Mouse (Mus musculus): ENCODE results near the gene Pard3b. TPM values are rescaled to one million over a fixed set of nuclear protein-coding genes. Genes with fewer than 3 reads are reported as not detected.

Pard3b gene
- total RNA-seq (2021) = 1 to 10 TPM; 4.6 TPM

GRCm38 (mm10) chr1:61638347-61639111, at the start of gene Pard3b:
Pard3b (plus strand) TSS chr1:61638824.
- intact Hi-C loops (cut with DNase I) = no loop called here
- peak in 1 of 2 experiments; percentile 77 for DNase-seq (ENCODE audit: extremely low spot score in 1 of 2, low spot score in 2 of 2)

GRCm38 (mm10) chr1:61616176-61616575, 22.4 kb upstream of the Pard3b start:
- intact Hi-C loops (cut with DNase I) = no loop called here
- no peak for DNase-seq (ENCODE audit: extremely low spot score in 1 of 2, low spot score in 2 of 2)

GRCm38 (mm10) chr1:61620651-61621050, 18.0 kb upstream of the Pard3b start:
- intact Hi-C loops (cut with DNase I) = no loop called here
- no peak for DNase-seq (ENCODE audit: extremely low spot score in 1 of 2, low spot score in 2 of 2)

- intact Hi-C loops (cut with DNase I) = loop anchor here (5.0 kb wide), 1 partner anchor 303 kb away; no protein-coding TSS in a partner anchor
- no peak for DNase-seq (ENCODE audit: extremely low spot score in 1 of 2, low spot score in 2 of 2)
Observed at GRCm38 (mm10) chr1:61629857-61630256, 8.8 kb upstream of the Pard3b start.

- intact Hi-C loops (cut with DNase I) = no loop called here
- DNase-seq (ENCODE audit: extremely low spot score in 1 of 2, low spot score in 2 of 2) = no peak
Observed at GRCm38 (mm10) chr1:61639114-61640093, 780 bp downstream of the Pard3b start.

GRCm38 (mm10) chr1:61641880-61642279, 3.3 kb downstream of the Pard3b start:
- intact Hi-C loops (cut with DNase I) = no loop called here
- no peak for DNase-seq (ENCODE audit: extremely low spot score in 1 of 2, low spot score in 2 of 2)

- intact Hi-C loops (cut with DNase I) = no loop called here
- DNase-seq (ENCODE audit: extremely low spot score in 1 of 2, low spot score in 2 of 2) = no peak
Observed at GRCm38 (mm10) chr1:61645062-61645461, 6.4 kb downstream of the Pard3b start.

GRCm38 (mm10) chr1:61649964-61650363, 11.3 kb downstream of the Pard3b start:
- DNase-seq (ENCODE audit: extremely low spot score in 1 of 2, low spot score in 2 of 2) = no peak
- intact Hi-C loops (cut with DNase I) = no loop called here

- no peak for DNase-seq (ENCODE audit: extremely low spot score in 1 of 2, low spot score in 2 of 2)
- intact Hi-C loops (cut with DNase I) = no loop called here
Observed at GRCm38 (mm10) chr1:61651454-61652271, 13.0 kb downstream of the Pard3b start.

GRCm38 (mm10) chr1:61657760-61658159, 19.1 kb downstream of the Pard3b start:
- DNase-seq (ENCODE audit: extremely low spot score in 1 of 2, low spot score in 2 of 2) = no peak
- intact Hi-C loops (cut with DNase I) = no loop called here

GRCm38 (mm10) chr1:61659931-61660330, 21.3 kb downstream of the Pard3b start:
- intact Hi-C loops (cut with DNase I) = no loop called here
- DNase-seq (ENCODE audit: extremely low spot score in 1 of 2, low spot score in 2 of 2) = no peak

- intact Hi-C loops (cut with DNase I) = no loop called here
- DNase-seq (ENCODE audit: extremely low spot score in 1 of 2, low spot score in 2 of 2) = no peak
Observed at GRCm38 (mm10) chr1:61685221-61685814, 46.7 kb downstream of the Pard3b start.

- DNase-seq (ENCODE audit: extremely low spot score in 1 of 2, low spot score in 2 of 2) = no peak
- intact Hi-C loops (cut with DNase I) = no loop called here
Observed at GRCm38 (mm10) chr1:61685921-61686320, 47.3 kb downstream of the Pard3b start.

GRCm38 (mm10) chr1:61688301-61688700, 49.7 kb downstream of the Pard3b start:
- intact Hi-C loops (cut with DNase I) = no loop called here
- no peak for DNase-seq (ENCODE audit: extremely low spot score in 1 of 2, low spot score in 2 of 2)

- DNase-seq (ENCODE audit: extremely low spot score in 1 of 2, low spot score in 2 of 2) = no peak
- intact Hi-C loops (cut with DNase I) = no loop called here
Observed at GRCm38 (mm10) chr1:61698462-61699218, 60.0 kb downstream of the Pard3b start.

GRCm38 (mm10) chr1:61709812-61710211, 71.2 kb downstream of the Pard3b start:
- intact Hi-C loops (cut with DNase I) = no loop called here

GRCm38 (mm10) chr1:61711523-61711922, 72.9 kb downstream of the Pard3b start:
- intact Hi-C loops (cut with DNase I) = no loop called here
- no peak for DNase-seq (ENCODE audit: extremely low spot score in 1 of 2, low spot score in 2 of 2)

More at GRCm38 (mm10) chr1:61709812-61710211, 71.2 kb downstream of the Pard3b start:
- no peak for DNase-seq (ENCODE audit: extremely low spot score in 1 of 2, low spot score in 2 of 2)

- no peak for DNase-seq (ENCODE audit: extremely low spot score in 1 of 2, low spot score in 2 of 2)
- intact Hi-C loops (cut with DNase I) = no loop called here
Observed at GRCm38 (mm10) chr1:61729654-61730053, 91.0 kb downstream of the Pard3b start.

Data from left cerebral cortex, postnatal 10 days (tissue).